Mouse (Mus musculus) heart, postnatal 0 days (tissue): Measurements from ENCODE around the gene Rae1. TPM values are rescaled to one million over a fixed set of nuclear protein-coding genes. Genes with fewer than 3 reads are reported as not detected.

ENCODE experiments used
- ATAC-seq: fragments of 200-750 bp; cut with Nextera tagmentation; 2 replicates; pipeline ENCODE4 v1.8.0; 2017; ENCODE audit warnings: low read depth, moderate number of reproducible peaks, moderate library complexity; ENCODE audit not compliant: insufficient read depth
- DNase-seq: peaks from one replicate; pipeline ENCODE4 v3.0.0-alpha.2; 2016; ENCODE audit warnings: low spot score
- H3K27ac ChIP-seq: fragments of 300-500 bp; sonication (generic); 2 replicates; pipeline ENCODE4 v1.5.1; 2014; ENCODE audit warnings: low read depth, mild to moderate bottlenecking
- H3K27me3 ChIP-seq: fragments of 300-500 bp; sonication (generic); 2 replicates; pipeline ENCODE4 v1.6.1; 2014; ENCODE audit warnings: low read length, mixed read lengths; ENCODE audit not compliant: control insufficient read depth, insufficient read depth
- H3K36me3 ChIP-seq: fragments of 300-500 bp; sonication (generic); replicated peaks from 2 replicates; pipeline ENCODE4 v1.6.1; 2014; ENCODE audit warnings: low read length, mixed read lengths; ENCODE audit not compliant: control insufficient read depth, insufficient read depth
- H3K4me1 ChIP-seq: fragments of 300-500 bp; sonication (generic); 2 replicates; pipeline ENCODE4 v1.6.1; 2014; ENCODE audit warnings: antibody characterized with exemption; ENCODE audit not compliant: control insufficient read depth, insufficient read depth
- H3K4me2 ChIP-seq: fragments of 300-500 bp; sonication (generic); 2 replicates; pipeline ENCODE4 v1.6.1; 2014; ENCODE audit warnings: low read depth, mild to moderate bottlenecking, low read length, moderate library complexity
- H3K4me3 ChIP-seq: fragments of 300-500 bp; sonication (generic); 2 replicates; pipeline ENCODE4 v1.5.1; 2014; ENCODE audit warnings: low read depth, low read length
- H3K9ac ChIP-seq: fragments of 300-500 bp; sonication (generic); replicated peaks from 2 replicates; pipeline ENCODE4 v1.6.1; 2014; ENCODE audit warnings: low read depth, low read length, mixed read lengths
- H3K9me3 ChIP-seq: fragments of 300-500 bp; sonication (generic); replicated peaks from 2 replicates; pipeline ENCODE4 v1.6.1; 2016; ENCODE audit warnings: low read length; ENCODE audit not compliant: control insufficient read depth
- CTCF ChIP-seq: IDR thresholded peaks from 2 replicates; pipeline ENCODE4 v1.5.1; 2016; ENCODE audit warnings: antibody characterized with exemption, control low read depth, low read depth
- EP300 ChIP-seq: IDR thresholded peaks from 2 replicates; pipeline ENCODE4 v1.6.1; 2016; ENCODE audit warnings: antibody characterized with exemption, low read depth
- WGBS: fragments of 180-500 bp; shearing (Covaris S2); extraction: QIAGEN DNeasy Blood & Tissue Kit; methylation state at CpG from one replicate; pipeline ENCODE4 v1.1.7; 2014; 5-methylcytosine and 5-hydroxymethylcytosine counted together
- polyA plus RNA-seq: library from polyadenylated mRNA; unstranded; fragments of >200 nt; fragmentation: Nextera tagmentation; extraction: Ambion mirVana; gene quantifications from 2 replicates; pipeline ENCODE4 v1.2.1, GENCODE M21; 2015
- total RNA-seq: library from RNA; depleted of rRNA; stranded (reverse); fragments of >200 nt; gene quantifications from 2 replicates; pipeline ENCODE4 v1.2.3, GENCODE M21; 2014; ENCODE audit warnings: low replicate concordance

Rae1 gene
- total and polyA plus RNA-seq, 2 experiments from 2014 or later = 76.7 to 83.4 TPM

DNA sequence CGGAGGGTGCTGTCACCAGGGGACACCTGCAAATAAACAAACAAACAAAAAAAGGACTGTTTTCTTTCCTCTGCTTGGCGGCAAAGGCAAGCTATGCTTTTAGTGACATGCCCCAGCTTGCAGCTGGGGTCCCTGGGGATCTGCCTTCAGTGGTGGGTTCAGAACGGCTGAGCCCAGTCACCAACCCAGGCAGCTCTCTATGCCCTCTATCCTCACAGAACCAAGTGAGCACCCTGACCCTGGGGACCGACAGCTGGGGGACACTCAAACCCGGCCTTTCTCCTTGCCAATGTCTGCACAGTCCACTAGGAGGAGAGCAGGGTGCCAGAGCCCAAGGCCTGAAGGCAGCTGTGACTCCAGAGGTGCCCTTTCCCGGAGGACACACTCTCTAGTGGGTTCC is 49.9 kb downstream of the Rae1 start:
- WGBS = 46% methylated on average over 6 of the region's 6 CpGs
- peak; percentile 15; the same call in 1 of the 2 replicates for ATAC-seq
- Histone ChIP-seq H3K4me1 (peaks cover 48% of the 10 kb centered on the region), H3K9ac (no peak overlapping the region), H3K4me2 (no peak overlapping the region), H3K4me3 (no peak overlapping the region), H3K27me3 (no peaks in the 10 kb centered on the region), H3K36me3 (no peaks in the 10 kb centered on the region), H3K27ac (peak overlapping the region; percentile 32), H3K9me3 (no peaks in the 10 kb centered on the region)
- DNase-seq = no peak
- no peak for TF ChIP-seq EP300
- peak; percentile 21; the same call in 1 of the 2 replicates for TF ChIP-seq CTCF

- TF ChIP-seq CTCF (no peak; the same call in 1 of the 2 replicates), EP300 (no peak)
- Histone ChIP-seq H3K27ac (no peak overlapping the region), H3K4me3 (no peak overlapping the region), H3K9me3 (no peaks in the 10 kb centered on the region), H3K36me3 (no peaks in the 10 kb centered on the region), H3K27me3 (no peaks in the 10 kb centered on the region), H3K4me2 (no peak overlapping the region), H3K9ac (no peak overlapping the region), H3K4me1 (peaks cover 42% of the 10 kb centered on the region)
- WGBS = 51% methylated on average over 8 of the region's 8 CpGs
- DNase-seq = no peak
- ATAC-seq = no peak
Measured at GRCm38 (mm10) chr2:173050604-173051382, 50.9 kb downstream of the Rae1 start.

- H3K4me2 ChIP-seq = no peak overlapping the region
- H3K36me3 ChIP-seq = no peaks in the 10 kb centered on the region
- no peak overlapping the region for H3K9ac ChIP-seq
- peak overlapping the region; percentile 59 for H3K27ac ChIP-seq
- DNase-seq (no peak), ATAC-seq (no peak; the same call in 1 of the 2 replicates)
- no peaks in the 10 kb centered on the region for H3K9me3 ChIP-seq
- H3K4me1 ChIP-seq = peaks cover 35% of the 10 kb centered on the region
- no peak for TF ChIP-seq CTCF
- TF ChIP-seq EP300 = no peak
- H3K27me3 ChIP-seq = no peaks in the 10 kb centered on the region
- H3K4me3 ChIP-seq = no peak overlapping the region
- WGBS = 68% methylated on average over 8 of the region's 8 CpGs
Measured at GRCm38 (mm10) chr2:173052881-173053280, 53.0 kb downstream of the Rae1 start.

GRCm38 (mm10) chr2:173053846-173054245 is 53.9 kb downstream of the Rae1 start:
- Histone ChIP-seq H3K4me3 (no peak overlapping the region), H3K9ac (no peak overlapping the region), H3K4me1 (peaks cover 41% of the 10 kb centered on the region), H3K27me3 (no peaks in the 10 kb centered on the region), H3K27ac (no peak overlapping the region), H3K4me2 (no peak overlapping the region), H3K36me3 (no peaks in the 10 kb centered on the region), H3K9me3 (no peaks in the 10 kb centered on the region)
- WGBS = 74% methylated on average over 6 of the region's 6 CpGs
- DNase-seq (no peak), ATAC-seq (no peak)
- TF ChIP-seq CTCF = no peak
- no peak for TF ChIP-seq EP300

- no peak for TF ChIP-seq EP300
- TF ChIP-seq CTCF = no peak
- Histone ChIP-seq H3K4me2 (no peak overlapping the region), H3K9ac (no peak overlapping the region), H3K9me3 (no peaks in the 10 kb centered on the region), H3K27me3 (no peaks in the 10 kb centered on the region), H3K4me3 (no peak overlapping the region), H3K36me3 (no peaks in the 10 kb centered on the region), H3K4me1 (peaks cover 41% of the 10 kb centered on the region), H3K27ac (no peak overlapping the region)
- 67% methylated on average over 10 of the region's 10 CpGs for WGBS
- ATAC-seq = no peak
- DNase-seq = no peak
Measured at GRCm38 (mm10) chr2:173056303-173056881, 56.5 kb downstream of the Rae1 start.
